Mouse (Mus musculus) thymus, adult 2 months (tissue): Measurements from ENCODE around the gene Cipc.

Experiments used
- CTCF ChIP-seq: fragments of 200-500 bp; IDR thresholded peaks from 2 replicates; pipeline ENCODE4 v1.5.1; 2012; ENCODE audit warnings: mild to moderate bottlenecking, control low read depth, low read length, moderate library complexity, borderline replicate concordance; ENCODE audit not compliant: control insufficient read depth, poor library complexity, insufficient read depth; ENCODE audit errors: extremely low read depth
- POLR2A ChIP-seq: fragments of 200-500 bp; IDR thresholded peaks from 2 replicates; pipeline ENCODE4 v1.6.1; 2012; ENCODE audit warnings: mild to moderate bottlenecking, low read length, control low read depth, moderate library complexity; ENCODE audit not compliant: control insufficient read depth, poor library complexity, insufficient read depth; ENCODE audit errors: extremely low read depth

GRCm38 (mm10) chr12:86998699-86999098 lies 51.9 kb downstream of the Cipc start:
- no peak for TF ChIP-seq POLR2A
- no peak for TF ChIP-seq CTCF
